Mouse (Mus musculus): ENCODE data around the gene Ntrk1.

- TF ChIP-seq CTCF (IDR thresholded peaks at IDR 0.05; ENCODE audit: control insufficient read depth, insufficient read depth, low read length) (no peak), POLR2A (IDR thresholded peaks at IDR 0.05; ENCODE audit: borderline replicate concordance, control insufficient read depth, low read depth, low read length) (no peak)
Measured at GRCm38 (mm10) chr3:87758641-87759040, 36.3 kb downstream of the Ntrk1 start.

Data from bone marrow, adult 2 months (tissue).